Mouse (Mus musculus): Measurements from ENCODE around the gene Otop1.

The Otop1 gene

DNA sequence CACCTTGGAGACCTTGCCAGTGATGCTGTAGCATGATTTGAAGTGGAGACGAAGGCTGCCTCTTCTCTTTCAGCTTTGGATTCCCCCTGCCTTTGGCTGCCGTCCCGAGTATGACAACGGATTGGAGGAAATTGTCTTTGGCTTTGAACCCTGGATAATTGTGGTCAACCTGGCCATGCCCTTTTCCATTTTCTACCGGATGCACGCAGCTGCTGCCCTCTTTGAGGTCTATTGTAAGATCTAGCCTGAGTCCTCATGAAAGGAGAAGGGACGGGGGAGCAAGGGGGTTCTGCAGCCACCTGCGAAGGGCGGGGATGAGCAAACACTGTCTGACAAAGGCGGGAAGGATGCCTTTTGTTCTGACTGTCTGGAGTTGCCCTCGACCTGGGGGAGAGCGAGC lies 26.9 kb downstream of the Otop1 start:
- no peak for DNase-seq

DNA sequence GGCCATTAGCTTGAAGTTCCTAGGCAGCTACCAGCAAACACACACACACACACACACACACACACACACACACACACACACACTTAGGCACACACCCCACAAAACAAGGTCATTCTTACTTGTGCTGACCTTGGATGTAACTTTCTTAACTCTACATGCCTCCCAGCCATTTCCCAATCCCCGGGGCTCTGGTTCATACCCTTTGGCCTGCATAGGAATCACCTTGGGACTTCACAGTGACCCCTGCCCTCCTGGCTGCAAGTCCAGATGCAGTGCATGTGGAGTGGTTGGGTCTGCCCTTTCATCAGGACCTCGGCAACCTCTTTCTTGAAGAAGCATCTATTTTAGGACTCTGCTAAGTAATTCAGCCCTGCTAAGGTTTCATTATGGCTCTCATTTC lies 29.5 kb downstream of the Otop1 start:
- no peak for DNase-seq

DNA sequence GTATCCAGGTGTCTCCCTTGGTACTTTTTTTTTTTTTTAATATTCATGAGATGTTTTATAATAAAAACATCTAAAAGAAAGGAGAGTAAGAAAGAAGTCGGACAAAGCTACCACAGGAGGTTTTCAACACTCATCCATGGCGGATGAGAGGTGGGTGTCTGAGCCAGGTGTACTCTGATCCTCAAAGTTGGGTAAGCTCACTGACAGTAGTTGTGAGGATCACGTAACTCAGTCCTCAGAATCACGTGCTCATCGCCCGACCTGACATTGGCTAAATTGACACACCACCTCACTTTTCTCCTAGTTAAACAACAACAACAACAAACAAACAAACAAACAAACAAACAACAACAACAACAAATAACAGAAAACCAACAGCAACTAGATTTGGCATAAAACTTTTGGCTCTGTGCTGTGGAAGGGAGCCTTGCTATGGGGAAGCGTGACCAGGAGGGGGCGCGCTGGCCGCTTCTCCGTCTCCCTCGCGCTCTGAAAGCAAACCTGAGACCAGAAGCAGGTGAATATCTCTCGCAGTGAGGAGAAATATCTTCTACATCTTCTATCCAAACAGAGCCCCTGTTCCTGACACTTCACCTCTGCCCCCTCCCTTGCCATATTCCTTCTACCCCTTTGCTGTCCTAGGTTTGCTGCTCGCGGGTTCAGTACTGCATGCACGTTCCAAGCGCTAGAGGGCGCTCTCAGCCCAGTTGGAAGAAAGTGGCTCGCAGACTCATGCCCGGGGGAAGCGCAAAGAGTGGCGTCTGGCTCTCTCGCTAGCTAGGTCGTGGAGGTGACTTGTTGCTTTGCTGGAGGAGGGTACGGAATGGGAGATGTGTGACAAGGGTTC lies 31.7 kb downstream of the Otop1 start:
- DNase-seq, result peak; percentile 89 to 94

- DNase-seq, result peak; percentile 56 to 59
These were observed 33.1 kb downstream of the Otop1 start for GRCm38 (mm10) chr5:38308873-38309272.

DNA sequence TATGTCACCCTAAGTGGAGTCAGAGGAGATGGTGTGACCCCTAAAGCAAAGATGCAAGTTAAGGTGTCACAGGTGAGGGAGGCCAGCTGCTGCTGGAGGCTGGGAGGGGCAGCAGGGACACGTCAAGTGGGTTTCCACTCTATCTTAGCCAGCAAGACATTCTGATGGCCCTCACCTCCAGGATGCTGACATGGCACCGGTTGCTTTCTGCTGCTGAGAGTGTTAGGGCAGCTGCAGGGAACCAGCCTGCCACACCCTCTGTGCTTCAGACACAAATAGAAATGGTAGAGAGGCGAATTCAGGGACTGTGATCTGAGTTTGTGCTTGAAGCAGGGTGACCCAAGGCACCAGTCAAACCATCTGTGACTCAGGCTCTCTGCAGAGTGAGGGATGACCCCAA lies 34.0 kb downstream of the Otop1 start:
- DNase-seq, result no peak

DNA sequence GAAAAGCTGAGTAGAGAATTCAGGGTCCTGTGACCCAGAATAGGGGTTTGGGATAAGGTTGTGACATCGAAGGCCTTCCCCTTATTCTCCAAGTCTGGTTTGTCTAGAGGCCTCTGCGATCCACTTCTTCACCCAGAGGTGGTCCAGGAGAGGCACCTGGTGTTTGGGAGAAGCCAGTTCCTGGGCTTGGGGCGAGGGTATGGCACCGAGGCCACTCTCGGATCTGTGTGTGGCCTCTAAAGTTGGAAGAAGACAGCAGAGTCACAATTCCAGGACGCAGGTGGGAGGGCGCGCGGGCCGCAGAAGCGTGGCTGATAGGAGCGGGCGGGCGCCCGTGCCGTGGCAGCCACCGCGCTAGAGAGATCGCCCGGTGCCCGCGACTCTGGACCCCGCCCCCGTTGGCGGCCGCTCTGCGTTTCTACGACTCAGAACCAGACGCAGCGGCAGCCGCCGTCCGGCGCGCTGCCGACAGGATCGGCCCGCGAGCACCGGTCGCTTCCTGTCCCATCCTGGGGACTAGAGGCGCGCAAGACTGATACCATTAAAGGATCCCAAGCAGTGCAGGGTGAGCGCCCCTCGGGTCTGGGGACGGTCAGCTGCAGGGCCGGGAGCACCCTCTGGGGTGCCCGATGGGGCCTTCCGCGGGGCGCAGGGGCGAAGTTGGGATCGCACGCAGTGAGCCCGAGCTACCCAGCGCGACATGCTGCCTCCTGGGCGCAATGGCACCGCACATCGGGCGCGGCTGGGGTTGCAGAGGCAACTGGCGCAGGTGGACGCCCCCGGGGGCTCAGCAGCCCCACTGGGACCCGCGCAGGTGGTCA lies 43.4 kb downstream of the Otop1 start, which contains the start of gene Drd5:
Gene Drd5 (plus strand): TSS at position 402 of the 821 bp plus-strand sequence.
- DNase-seq, result no peak

- no peak for DNase-seq
These were observed 57.6 kb downstream of the Otop1 start for GRCm38 (mm10) chr5:38333381-38333780.

GRCm38 (mm10) chr5:38334582-38334981 lies 58.8 kb downstream of the Otop1 start:
- no peak for DNase-seq

- no peak for DNase-seq
These were observed 67.3 kb downstream of the Otop1 start for GRCm38 (mm10) chr5:38343101-38343500.

GRCm38 (mm10) chr5:38346646-38347432 lies 71.1 kb downstream of the Otop1 start:
- no peak for DNase-seq

GRCm38 (mm10) chr5:38350351-38350929 lies 74.7 kb downstream of the Otop1 start:
- DNase-seq, result no peak

Data from cerebellum, adult 18-20 months (tissue).